Mouse (Mus musculus): Measurements from ENCODE around the gene Btbd35f7. TPM values are rescaled to one million over a fixed set of nuclear protein-coding genes. Genes with fewer than 3 reads are reported as not detected.

The Btbd35f7 gene
- total RNA-seq (2023), result not detected in 4 replicates

GRCm38 (mm10) chrX:5668767-5669166 lies at the start of gene Btbd35f7:
Gene Btbd35f7, plus strand, starts transcription at chrX:5669067.

Other genes starting within 250 kb of the Btbd35f7 start
- gene Mycs, start 199.8 kb upstream of the Btbd35f7 start, total RNA-seq (2023), result not detected in 4 replicates

Measured in B cell, adult 62 days (primary cell).